Mouse (Mus musculus): ENCODE data around the gene Gbf1. TPM values are rescaled to one million over a fixed set of nuclear protein-coding genes. Genes with fewer than 3 reads are reported as not detected.
A peak's percentile ranks its signal among the peaks of the same experiment; 100 is the strongest.

The Gbf1 gene
- polyA plus RNA-seq, 1 experiment from 2014 or later, result 32.9 TPM

GRCm38 (mm10) chr19:46328081-46329030, 176.0 kb downstream of the Gbf1 start, which contains the start of gene Fbxl15:
Gene Fbxl15 (plus strand): TSS chr19:46328184.
- TF ChIP-seq CTCF (IDR thresholded peaks at IDR 0.05; ENCODE audit: low read depth), result no peak
- WGBS, result under 1% methylated on average over 74 of the region's 81 CpGs
- ATAC-seq (replicated peaks; ENCODE audit: low FRiP score, low read depth) (peak; percentile 83), DNase-seq (ENCODE audit: low spot score) (peak; percentile 97)
- Histone ChIP-seq H3K27ac (peak within 1 kb of the TSS; percentile 84), H3K9me3 (replicated peaks; ENCODE audit: low read length) (no peaks in the 10 kb centered on the region), H3K4me2 (ENCODE audit: low read length) (peak within 1 kb of the TSS; percentile 89), H3K9ac (ENCODE audit: low read depth, low read length) (peak within 1 kb of the TSS; percentile 70), H3K36me3 (ENCODE audit: insufficient read depth, low read length) (peaks cover 16% of the 10 kb centered on the region), H3K27me3 (ENCODE audit: insufficient read depth, low read length) (peaks cover 19% of the 10 kb centered on the region), H3K4me1 (replicated peaks; ENCODE audit: insufficient read depth, low read length) (peaks cover 19% of the 10 kb centered on the region), H3K4me3 (replicated peaks; ENCODE audit: low read depth, low read length) (peak within 1 kb of the TSS; percentile 58)

GRCm38 (mm10) chr19:46329031-46329641, 176.8 kb downstream of the Gbf1 start:
- peaks cover 19% of the 10 kb centered on the region for H3K4me1 ChIP-seq (replicated peaks; ENCODE audit: insufficient read depth, low read length)
- ATAC-seq (replicated peaks; ENCODE audit: low FRiP score, low read depth), result peak; percentile 2; the same call in 1 of the 2 replicates
- peak overlapping the region; percentile 84 for H3K27ac ChIP-seq
- WGBS, result 2% methylated on average over 54 of the region's 54 CpGs
- peaks cover 16% of the 10 kb centered on the region for H3K36me3 ChIP-seq (ENCODE audit: insufficient read depth, low read length)
- TF ChIP-seq CTCF (IDR thresholded peaks at IDR 0.05; ENCODE audit: low read depth), result no peak
- peak overlapping the region; percentile 89 for H3K4me2 ChIP-seq (ENCODE audit: low read length)
- peak overlapping the region; percentile 70 for H3K9ac ChIP-seq (ENCODE audit: low read depth, low read length)
- no peak for DNase-seq (ENCODE audit: low spot score)
- peak overlapping the region; percentile 58 for H3K4me3 ChIP-seq (replicated peaks; ENCODE audit: low read depth, low read length)
- H3K9me3 ChIP-seq (replicated peaks; ENCODE audit: low read length), result no peaks in the 10 kb centered on the region
- H3K27me3 ChIP-seq (ENCODE audit: insufficient read depth, low read length), result peaks cover 19% of the 10 kb centered on the region

GRCm38 (mm10) chr19:46329951-46330350, 177.6 kb downstream of the Gbf1 start:
- ATAC-seq (replicated peaks; ENCODE audit: low FRiP score, low read depth) (peak; percentile 53; the same call in 1 of the 2 replicates), DNase-seq (ENCODE audit: low spot score) (peak; percentile 90)
- Histone ChIP-seq H3K27ac (peak overlapping the region; percentile 84), H3K9me3 (replicated peaks; ENCODE audit: low read length) (no peaks in the 10 kb centered on the region), H3K36me3 (ENCODE audit: insufficient read depth, low read length) (peaks cover 16% of the 10 kb centered on the region), H3K27me3 (ENCODE audit: insufficient read depth, low read length) (peaks cover 19% of the 10 kb centered on the region), H3K4me2 (ENCODE audit: low read length) (peak overlapping the region; percentile 89), H3K9ac (ENCODE audit: low read depth, low read length) (0 out of 2 replicates have a peak overlapping the region, but pooled peaks have one; percentile 25), H3K4me3 (replicated peaks; ENCODE audit: low read depth, low read length) (no peak overlapping the region), H3K4me1 (replicated peaks; ENCODE audit: insufficient read depth, low read length) (peaks cover 19% of the 10 kb centered on the region)
- peak; percentile 93 for TF ChIP-seq CTCF (IDR thresholded peaks at IDR 0.05; ENCODE audit: low read depth)
- 5% methylated on average over 16 of the region's 16 CpGs for WGBS

GRCm38 (mm10) chr19:46330696-46331095, 178.4 kb downstream of the Gbf1 start:
- H3K4me1 ChIP-seq (replicated peaks; ENCODE audit: insufficient read depth, low read length), result peaks cover 19% of the 10 kb centered on the region
- no peak for TF ChIP-seq CTCF (IDR thresholded peaks at IDR 0.05; ENCODE audit: low read depth)
- H3K4me2 ChIP-seq (ENCODE audit: low read length), result no peak overlapping the region
- no peak for DNase-seq (ENCODE audit: low spot score)
- H3K27ac ChIP-seq, result no peak overlapping the region
- peaks cover 12% of the 10 kb centered on the region for H3K27me3 ChIP-seq (ENCODE audit: insufficient read depth, low read length)
- no peaks in the 10 kb centered on the region for H3K9me3 ChIP-seq (replicated peaks; ENCODE audit: low read length)
- H3K36me3 ChIP-seq (ENCODE audit: insufficient read depth, low read length), result peaks cover 16% of the 10 kb centered on the region
- 91% methylated on average over 12 of the region's 12 CpGs for WGBS
- no peak for ATAC-seq (replicated peaks; ENCODE audit: low FRiP score, low read depth)
- no peak overlapping the region for H3K4me3 ChIP-seq (replicated peaks; ENCODE audit: low read depth, low read length)
- no peak overlapping the region for H3K9ac ChIP-seq (ENCODE audit: low read depth, low read length)

GRCm38 (mm10) chr19:46331326-46331725, 179.0 kb downstream of the Gbf1 start:
- Histone ChIP-seq H3K4me1 (replicated peaks; ENCODE audit: insufficient read depth, low read length) (peaks cover 19% of the 10 kb centered on the region), H3K9me3 (replicated peaks; ENCODE audit: low read length) (no peaks in the 10 kb centered on the region), H3K4me3 (replicated peaks; ENCODE audit: low read depth, low read length) (no peak overlapping the region), H3K27me3 (ENCODE audit: insufficient read depth, low read length) (peaks cover 6% of the 10 kb centered on the region), H3K4me2 (ENCODE audit: low read length) (no peak overlapping the region), H3K9ac (ENCODE audit: low read depth, low read length) (no peak overlapping the region), H3K36me3 (ENCODE audit: insufficient read depth, low read length) (peaks cover 16% of the 10 kb centered on the region), H3K27ac (no peak overlapping the region)
- ATAC-seq (replicated peaks; ENCODE audit: low FRiP score, low read depth) (no peak), DNase-seq (ENCODE audit: low spot score) (no peak)
- WGBS, result 94% methylated on average over 14 of the region's 14 CpGs
- no peak for TF ChIP-seq CTCF (IDR thresholded peaks at IDR 0.05; ENCODE audit: low read depth)

GRCm38 (mm10) chr19:46331936-46332335, 179.6 kb downstream of the Gbf1 start:
- ATAC-seq (replicated peaks; ENCODE audit: low FRiP score, low read depth) (no peak), DNase-seq (ENCODE audit: low spot score) (no peak)
- H3K4me3 ChIP-seq (replicated peaks; ENCODE audit: low read depth, low read length), result no peak overlapping the region
- no peak overlapping the region for H3K4me2 ChIP-seq (ENCODE audit: low read length)
- peaks cover 16% of the 10 kb centered on the region for H3K36me3 ChIP-seq (ENCODE audit: insufficient read depth, low read length)
- H3K9me3 ChIP-seq (replicated peaks; ENCODE audit: low read length), result no peaks in the 10 kb centered on the region
- H3K9ac ChIP-seq (ENCODE audit: low read depth, low read length), result no peak overlapping the region
- no peaks in the 10 kb centered on the region for H3K27me3 ChIP-seq (ENCODE audit: insufficient read depth, low read length)
- peaks cover 16% of the 10 kb centered on the region for H3K4me1 ChIP-seq (replicated peaks; ENCODE audit: insufficient read depth, low read length)
- TF ChIP-seq CTCF (IDR thresholded peaks at IDR 0.05; ENCODE audit: low read depth), result no peak
- H3K27ac ChIP-seq, result no peak overlapping the region
- 85% methylated on average over 3 of the region's 3 CpGs for WGBS

All from kidney, postnatal 0 days (tissue).